10 mouse cellular contexts compared by ENCODE assay signal in the genomic region with DNA sequence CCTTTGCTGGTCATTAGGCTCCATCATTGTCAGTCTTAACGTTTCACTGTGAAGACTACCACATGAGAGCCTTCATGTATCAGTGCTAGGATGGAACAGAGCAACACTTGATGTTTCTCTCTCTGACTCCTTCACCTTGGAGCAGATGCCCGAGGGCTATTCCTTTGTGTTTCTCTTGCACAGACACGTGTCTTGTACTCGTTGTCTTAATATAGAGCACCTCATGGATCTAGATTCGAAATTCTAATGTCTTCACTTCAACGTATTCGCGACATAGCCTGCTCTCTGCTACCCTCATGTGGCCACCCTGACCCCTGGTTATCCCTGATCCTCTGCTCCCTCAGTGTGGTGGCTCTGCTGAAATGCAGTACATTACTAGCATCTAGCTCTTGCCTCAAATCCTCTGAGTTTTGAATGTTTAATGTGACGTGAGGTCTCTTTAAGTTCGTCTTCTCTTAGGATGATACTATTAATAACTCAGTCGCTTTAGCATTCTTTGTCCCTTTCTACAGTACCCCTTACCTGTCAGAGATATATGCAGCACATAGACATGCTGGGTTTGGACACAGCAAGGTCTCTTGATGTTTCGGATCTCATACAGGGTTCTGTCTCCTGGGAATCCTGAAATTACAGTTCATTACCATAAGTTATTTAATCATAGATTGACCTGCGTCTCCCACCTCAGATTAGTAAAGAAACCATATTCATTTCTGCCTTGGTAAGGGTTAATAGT. TPM values are rescaled to one million over a fixed set of nuclear protein-coding genes. Genes with fewer than 3 reads are reported as not detected.
DNase-seq lines count a peak whose midpoint lies in the region; ATAC-seq lines count a peak whose summit lies in the region.
"Had no signal": no experiment of that assay in that cellular context is flagged by ENCODE, and none has a peak within 500 bp of the region (broad histone marks: within the 10 kb centered on the region; RNA-seq: fewer than 3 reads in every experiment).

No protein-coding gene starts in this region.

- H3K4me3 ChIP-seq in heart, embryonic 11.5 days (ENCODE audit: low read depth, low read length), result no peak overlapping the region
- no peak overlapping the region for H3K4me3 ChIP-seq in forebrain, embryonic 11.5 days (ENCODE audit: low read depth, low read length)
- H3K4me3 ChIP-seq in hindbrain, embryonic 10.5 days, result no peak overlapping the region
- H3K4me3 ChIP-seq in megakaryocyte, embryonic 14.5 days (replicated peaks), result peak overlapping the region; percentile 62
- H3K4me3 ChIP-seq: limb, embryonic 15.5 days had no signal

- no peak overlapping the region for H3K4me2 ChIP-seq in heart, embryonic 11.5 days
- H3K4me2 ChIP-seq in forebrain, embryonic 11.5 days (ENCODE audit: low read depth, low read length, severe bottlenecking), result no peak overlapping the region
- H3K4me2 ChIP-seq: limb, embryonic 15.5 days had no signal

- ATAC-seq in heart, embryonic 11.5 days (replicated peaks; ENCODE audit: insufficient number of reproducible peaks, low FRiP score, low TSS enrichment), result no peak
- peak; percentile 64 for ATAC-seq in forebrain, embryonic 11.5 days (replicated peaks; ENCODE audit: low FRiP score)

- no peaks in the 10 kb centered on the region for H3K27me3 ChIP-seq in heart, embryonic 11.5 days (ENCODE audit: control insufficient read depth, insufficient read depth, low read length)
- no peaks in the 10 kb centered on the region for H3K27me3 ChIP-seq in forebrain, embryonic 11.5 days (ENCODE audit: control insufficient read depth, insufficient read depth, low read length)
- H3K27me3 ChIP-seq in hindbrain, embryonic 10.5 days (ENCODE audit: insufficient read depth, poor library complexity, severe bottlenecking), result no peaks in the 10 kb centered on the region
- peaks cover 17% of the 10 kb centered on the region for H3K27me3 ChIP-seq in megakaryocyte, embryonic 14.5 days (replicated peaks)
- H3K27me3 ChIP-seq: limb, embryonic 15.5 days had no signal

- WGBS in heart, embryonic 11.5 days (ENCODE audit: insufficient replicate concordance), result 26% methylated on average over 13 of the region's 13 CpGs
- WGBS in forebrain, embryonic 11.5 days, result 32% methylated on average over 13 of the region's 13 CpGs
- WGBS in hindbrain, embryonic 10.5 days, result 37% methylated on average over 13 of the region's 13 CpGs

- no peak overlapping the region for H3K27ac ChIP-seq in heart, embryonic 11.5 days (ENCODE audit: low read depth, low read length)
- no peak overlapping the region for H3K27ac ChIP-seq in forebrain, embryonic 11.5 days (ENCODE audit: low read depth, low read length)
- H3K27ac ChIP-seq in hindbrain, embryonic 10.5 days, result no peak overlapping the region
- H3K27ac ChIP-seq: limb, embryonic 15.5 days had no signal

- peak; percentile 42 to 64 for DNase-seq in heart, adult 18-20 months
- DNase-seq in c-Kit-positive CD71-negative TER-119-negative erythroid progenitor cells, embryonic 14.5 days (ENCODE audit: low read depth), result peak; percentile 22
- DNase-seq in forebrain, embryonic 11.5 days (ENCODE audit: low spot score), result peak; percentile 61
- DNase-seq in hindbrain, embryonic 10.5 days (ENCODE audit: low spot score), result peak; percentile 58
- peak; percentile 73 for DNase-seq in left cerebral cortex, adult 11 months (ENCODE audit: low spot score)
- peak; percentile 87 to 88 for DNase-seq in right cerebral cortex, postnatal 10 days (ENCODE audit: low spot score in 2 of 2)

- H3K4me1 ChIP-seq in heart, embryonic 11.5 days (ENCODE audit: control insufficient read depth, insufficient read depth, low read length), result no peaks in the 10 kb centered on the region
- no peaks in the 10 kb centered on the region for H3K4me1 ChIP-seq in forebrain, embryonic 11.5 days (replicated peaks; ENCODE audit: control insufficient read depth, insufficient read depth, low read length)
- H3K4me1 ChIP-seq in hindbrain, embryonic 10.5 days (replicated peaks), result no peaks in the 10 kb centered on the region
- H3K4me1 ChIP-seq in megakaryocyte, embryonic 14.5 days, result peaks cover 4% of the 10 kb centered on the region; the same call in 1 of the 2 replicates
- H3K4me1 ChIP-seq: limb, embryonic 15.5 days had no signal

- no peaks in the 10 kb centered on the region for H3K36me3 ChIP-seq in heart, embryonic 11.5 days (ENCODE audit: control insufficient read depth, insufficient read depth, low read length)
- H3K36me3 ChIP-seq in forebrain, embryonic 11.5 days (ENCODE audit: control insufficient read depth, insufficient read depth, low read length), result no peaks in the 10 kb centered on the region
- H3K36me3 ChIP-seq in hindbrain, embryonic 10.5 days, result no peaks in the 10 kb centered on the region
- no peaks in the 10 kb centered on the region for H3K36me3 ChIP-seq in megakaryocyte, embryonic 14.5 days (replicated peaks; ENCODE audit: low read length)
- H3K36me3 ChIP-seq: G1E; limb, embryonic 15.5 days had no signal

- H3K9ac ChIP-seq in heart, embryonic 11.5 days (ENCODE audit: low read depth, low read length), result no peak overlapping the region
- no peak overlapping the region for H3K9ac ChIP-seq in forebrain, embryonic 11.5 days (ENCODE audit: low read length)
- H3K9ac ChIP-seq: limb, embryonic 15.5 days had no signal

- H3K9me3 ChIP-seq in heart, embryonic 11.5 days (replicated peaks; ENCODE audit: control insufficient read depth, low read length), result no peaks in the 10 kb centered on the region
- no peaks in the 10 kb centered on the region for H3K9me3 ChIP-seq in forebrain, embryonic 11.5 days (ENCODE audit: control insufficient read depth, low read length)
- no peaks in the 10 kb centered on the region for H3K9me3 ChIP-seq in hindbrain, embryonic 10.5 days
- H3K9me3 ChIP-seq in megakaryocyte, embryonic 14.5 days, result no peaks in the 10 kb centered on the region
- H3K9me3 ChIP-seq: limb, embryonic 15.5 days had no signal

RNA-seq across cellular contexts. Expression of a gene that starts 10.1 kb away (rescaled TPM):
- total RNA-seq in heart, adult 18-20 months (2021), result 1 to 10 TPM; 2.1 to 2.3 TPM
- polyA plus RNA-seq in heart, embryonic 11.5 days (2014; fragmentation: Nextera tagmentation; extraction: Ambion mirVana), result 1.3 TPM in 2 replicates
- polyA plus RNA-seq in forebrain, embryonic 11.5 days (2014; fragmentation: Nextera tagmentation; extraction: Ambion mirVana), result 15.6 and 16.0 TPM in 2 replicates
- 3.9 and 17.7 TPM in 2 replicates for polyA plus RNA-seq in hindbrain, embryonic 10.5 days (2016; fragmentation: Nextera tagmentation; extraction: Ambion mirVana)
- polyA plus RNA-seq in megakaryocyte, embryonic 14.5 days (2012; ENCODE audit: insufficient read depth, low replicate concordance), result not detected in 2 replicates
- polyA plus RNA-seq: G1E had no signal

RNA-seq across cellular contexts. Expression of a gene that starts 26.9 kb away (rescaled TPM):
- total RNA-seq in heart, adult 18-20 months (2021), result 1 to 10 TPM; 1.2 to 1.6 TPM
- polyA plus RNA-seq in heart, embryonic 11.5 days (2014; fragmentation: Nextera tagmentation; extraction: Ambion mirVana), result 1.9 and 3.1 TPM in 2 replicates
- polyA plus RNA-seq in forebrain, embryonic 11.5 days (2014; fragmentation: Nextera tagmentation; extraction: Ambion mirVana), result 4.3 and 5.8 TPM in 2 replicates
- polyA plus RNA-seq in hindbrain, embryonic 10.5 days (2016; fragmentation: Nextera tagmentation; extraction: Ambion mirVana), result 3.9 and 4.8 TPM in 2 replicates
- polyA plus RNA-seq in megakaryocyte, embryonic 14.5 days (2012; ENCODE audit: insufficient read depth, low replicate concordance), result 0.08 TPM in 1 of 2 replicates, not detected in the other
- polyA plus RNA-seq: G1E had no signal

RNA-seq across cellular contexts. Expression of a gene that starts 44.0 kb away (rescaled TPM):
- total RNA-seq in heart, adult 18-20 months (2021), result 1 to 10 TPM in 1 of 2 experiments, under 1 TPM in 1; 0.30 to 1.0 TPM
- 5.0 and 5.5 TPM in 2 replicates for polyA plus RNA-seq in heart, embryonic 11.5 days (2014; fragmentation: Nextera tagmentation; extraction: Ambion mirVana)
- 3.8 and 4.5 TPM in 2 replicates for polyA plus RNA-seq in forebrain, embryonic 11.5 days (2014; fragmentation: Nextera tagmentation; extraction: Ambion mirVana)
- 2.3 and 2.4 TPM in 2 replicates for polyA plus RNA-seq in hindbrain, embryonic 10.5 days (2016; fragmentation: Nextera tagmentation; extraction: Ambion mirVana)
- 1.4 and 1.6 TPM in 2 replicates for polyA plus RNA-seq in megakaryocyte, embryonic 14.5 days (2012; ENCODE audit: insufficient read depth, low replicate concordance)
- total RNA-seq: G1E had no signal
- polyA plus RNA-seq: G1E had no signal

Comparison
In these comparisons a context has a peak if more than half of its experiments do, and no peak if none do; other contexts are left out.
1. DNase-seq: peak in every context shown above with its lines; median percentile 88 in right cerebral cortex, postnatal 10 days; 73 in left cerebral cortex, adult 11 months; 61 in forebrain, embryonic 11.5 days; 58 in hindbrain, embryonic 10.5 days; 53 in heart, adult 18-20 months; 22 in c-Kit-positive CD71-negative TER-119-negative erythroid progenitor cells, embryonic 14.5 days.